Mouse (Mus musculus) kidney, postnatal 25 days (tissue): Measurements from ENCODE around the gene Slc25a51.
A peak's percentile ranks its signal among the peaks of the same experiment; 100 is the strongest.

Experiments
- DNase-seq, 2 experiments: peaks; one replicate each; pipeline ENCODE4 v3.0.0; 2021; ENCODE audit warnings: mixed read lengths in 2 of 2

The Slc25a51 gene

DNA sequence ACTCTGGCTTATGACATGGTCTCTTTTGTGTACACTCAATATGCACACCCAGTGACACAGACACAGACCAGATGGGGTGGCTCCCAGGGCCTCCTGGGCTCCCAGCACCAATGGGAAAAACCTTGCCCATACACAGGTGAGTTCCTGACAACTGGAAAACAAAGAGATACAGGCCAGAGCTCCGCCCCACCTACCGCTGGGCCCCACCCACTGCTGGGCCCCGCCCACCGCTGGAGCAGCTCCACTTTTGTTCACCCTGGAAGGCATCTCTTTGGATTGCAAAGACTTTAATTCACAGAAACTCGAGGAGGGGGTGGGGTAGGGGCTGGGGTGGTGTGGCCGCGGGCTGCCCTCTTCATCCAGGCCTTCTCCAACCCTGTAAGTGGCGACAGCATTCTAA, 14.8 kb upstream of the Slc25a51 start:
- peak in 1 of 2 experiments; percentile 43 for DNase-seq

DNA sequence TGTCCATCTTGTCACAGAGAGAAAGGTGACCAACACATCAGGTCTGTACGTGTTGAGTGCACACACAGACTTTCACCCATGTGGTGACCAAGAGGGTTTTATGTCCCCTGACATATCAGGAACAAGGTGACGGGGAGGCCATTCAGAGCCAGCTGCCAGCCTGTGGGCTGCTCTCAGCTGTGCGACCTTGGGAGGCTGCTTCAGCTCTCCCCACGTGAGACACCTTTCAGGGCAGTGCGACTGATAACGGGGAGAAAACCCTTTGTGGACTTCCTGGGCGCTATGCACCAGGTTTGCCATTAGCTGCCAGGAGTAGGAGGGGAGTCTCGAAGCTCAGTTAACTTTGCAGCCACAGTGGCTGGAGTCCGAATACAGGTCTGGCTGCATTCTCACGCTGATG, 14.1 kb upstream of the Slc25a51 start:
- DNase-seq: no peak

DNA sequence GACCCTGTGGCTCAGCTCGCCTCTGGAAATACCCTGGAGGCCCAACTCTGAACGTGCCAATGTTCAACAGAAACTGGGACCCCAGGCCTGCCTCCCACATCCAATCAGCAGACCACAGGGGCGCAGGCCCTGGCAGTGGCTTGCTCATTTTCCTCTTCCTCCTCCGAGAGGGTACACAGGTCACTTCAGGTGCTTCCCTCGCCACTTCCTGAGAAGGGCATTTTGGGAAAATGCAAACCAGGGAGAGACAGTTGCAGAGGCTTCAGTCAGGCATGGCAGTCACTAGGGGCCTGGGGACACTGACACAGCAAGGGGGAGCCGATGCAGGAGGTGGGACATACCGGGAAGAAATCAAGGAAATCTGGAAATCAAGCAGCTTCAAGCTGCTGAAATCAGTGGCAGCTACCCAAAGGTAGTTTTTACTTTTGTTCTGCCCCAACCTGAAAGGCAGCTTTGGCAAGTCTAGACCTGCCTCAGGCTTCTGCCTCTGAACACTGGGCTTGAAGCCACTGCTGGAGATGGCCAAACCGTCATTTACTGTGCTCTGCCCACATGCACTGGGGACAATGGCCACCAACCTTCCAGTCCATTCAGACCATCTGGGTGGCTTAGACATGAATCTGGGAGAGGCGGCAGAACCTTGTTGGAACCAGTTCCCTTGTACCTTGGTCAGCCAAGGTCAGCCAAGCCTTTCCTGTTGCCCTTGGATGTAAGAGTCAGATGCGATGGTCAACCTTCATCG, 13.1 kb upstream of the Slc25a51 start:
- DNase-seq: peak; percentile 63 to 85

DNA sequence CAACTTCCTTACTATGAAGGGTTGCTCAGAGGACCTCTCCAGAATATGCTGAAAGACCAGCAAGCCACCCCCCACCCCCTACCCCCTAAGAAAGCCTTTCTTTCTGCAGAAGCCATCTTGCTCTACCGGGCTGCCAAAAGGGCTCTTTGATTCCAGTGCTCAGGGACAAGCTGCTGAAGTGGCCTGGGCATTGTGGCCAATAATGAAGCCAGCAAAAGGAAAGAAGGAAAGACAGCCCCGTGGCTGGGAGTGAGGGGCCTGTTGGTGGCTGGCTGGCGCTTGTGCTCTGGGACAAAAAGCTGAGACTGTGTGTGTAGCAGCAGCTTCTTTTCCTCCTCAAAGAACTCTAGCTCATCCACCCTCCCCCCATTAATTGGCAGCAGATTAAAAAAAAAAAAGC, 12.2 kb upstream of the Slc25a51 start:
- DNase-seq: no peak

DNA sequence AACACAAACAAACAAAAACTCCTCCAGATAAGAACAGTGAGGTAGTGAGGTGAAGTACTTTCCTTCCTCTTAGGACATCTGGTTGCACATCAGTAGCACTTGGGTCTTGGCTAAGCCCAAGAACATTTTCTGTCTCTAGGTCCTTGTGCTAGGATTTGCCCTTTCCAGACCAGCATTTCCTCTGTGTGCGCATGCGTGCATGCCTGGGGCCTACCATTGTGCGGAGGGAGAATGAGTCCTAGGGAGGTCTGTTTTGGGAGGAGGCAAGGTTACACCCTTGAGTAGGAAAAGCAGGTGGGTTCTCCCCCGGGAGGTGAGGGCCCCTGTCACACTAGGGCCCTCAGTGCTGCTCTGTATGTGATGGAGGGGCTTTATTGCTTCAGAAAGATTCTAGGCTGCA, 10.5 kb upstream of the Slc25a51 start:
- DNase-seq: no peak

DNA sequence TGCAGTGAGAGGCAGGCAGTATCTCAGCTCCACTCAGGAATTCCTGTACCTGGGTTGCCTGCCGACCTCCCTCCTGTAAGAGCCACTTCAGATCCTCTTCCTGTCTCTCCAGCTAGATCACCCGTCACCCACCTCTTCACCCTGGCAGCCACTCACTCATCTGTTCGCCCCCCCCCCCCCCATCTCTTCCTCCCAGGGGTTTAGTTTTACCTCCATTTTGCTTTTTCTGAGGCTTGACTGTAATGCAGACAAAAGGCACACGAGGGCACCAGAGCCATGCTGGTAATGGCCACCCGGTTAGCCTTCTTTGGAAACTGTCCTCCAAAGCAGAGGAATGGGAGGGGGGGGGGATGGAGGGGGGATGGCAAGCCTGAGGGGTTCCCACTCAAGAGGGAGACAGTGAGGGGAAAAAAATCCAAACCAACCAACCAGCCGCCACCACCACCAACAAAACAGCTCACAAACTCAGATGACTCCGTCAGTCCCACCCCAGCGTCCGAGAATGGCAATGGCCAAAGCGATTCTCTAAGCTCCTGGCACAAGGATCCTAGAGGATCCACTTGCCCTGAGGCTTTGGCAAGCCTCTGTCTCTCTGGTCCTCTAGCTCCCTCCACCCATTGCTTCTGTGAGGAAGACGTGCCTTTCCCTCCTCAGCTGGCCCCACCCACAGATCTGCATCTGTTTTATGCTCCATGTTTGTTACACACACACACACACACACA, 9.8 kb upstream of the Slc25a51 start:
- peak; percentile 67 to 78 for DNase-seq

DNA sequence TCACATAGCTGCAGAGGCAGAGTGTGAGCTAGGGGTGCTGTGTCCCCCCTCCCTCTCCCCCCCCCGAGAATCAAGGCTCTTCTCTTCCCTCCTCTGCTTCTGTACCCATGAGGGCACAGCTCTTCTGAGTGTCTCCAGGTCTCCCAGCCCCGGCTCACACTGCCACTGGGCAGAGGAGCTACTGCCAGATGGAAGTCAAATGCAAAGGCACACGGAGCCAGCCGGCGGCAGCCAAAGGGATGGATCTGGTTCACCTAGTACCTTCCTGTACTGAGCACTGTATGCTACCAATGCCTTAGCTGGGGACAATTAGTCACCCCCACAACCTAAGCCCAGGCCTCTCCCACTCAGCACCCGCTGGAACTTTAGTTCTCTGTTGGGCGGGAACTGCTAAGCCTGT, 7.7 kb upstream of the Slc25a51 start:
- no peak for DNase-seq

DNA sequence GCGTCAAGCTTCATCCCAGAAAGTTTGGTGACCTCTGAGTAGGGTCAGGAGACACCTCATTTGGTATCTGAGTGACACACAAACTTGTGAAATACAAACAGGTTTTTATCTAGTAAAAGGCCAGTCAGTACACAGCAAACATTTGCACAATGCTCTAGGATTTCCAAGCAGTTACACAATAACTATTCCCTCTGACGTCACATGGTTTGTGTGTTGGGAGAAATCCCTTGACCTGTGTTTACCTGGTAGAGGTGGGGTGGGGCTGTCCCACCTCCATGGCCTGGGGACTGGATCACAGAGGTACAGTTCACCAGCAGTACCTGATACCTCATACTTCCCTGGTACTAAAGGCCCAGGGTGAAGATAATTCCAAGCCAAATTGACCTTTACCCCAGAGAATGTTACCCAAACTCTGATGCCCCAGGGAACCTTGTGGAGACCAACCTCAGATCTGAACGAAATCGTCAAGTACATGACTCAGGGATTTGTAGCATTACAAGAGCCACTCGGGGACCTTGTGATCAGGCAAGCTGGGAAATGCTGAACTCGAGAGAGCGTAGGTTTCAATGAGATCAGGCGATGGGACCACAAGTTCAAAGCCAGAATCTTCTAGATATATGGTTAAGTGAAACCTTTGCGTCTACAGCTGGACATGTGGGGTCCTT, 5.2 kb upstream of the Slc25a51 start:
- no peak for DNase-seq

DNA sequence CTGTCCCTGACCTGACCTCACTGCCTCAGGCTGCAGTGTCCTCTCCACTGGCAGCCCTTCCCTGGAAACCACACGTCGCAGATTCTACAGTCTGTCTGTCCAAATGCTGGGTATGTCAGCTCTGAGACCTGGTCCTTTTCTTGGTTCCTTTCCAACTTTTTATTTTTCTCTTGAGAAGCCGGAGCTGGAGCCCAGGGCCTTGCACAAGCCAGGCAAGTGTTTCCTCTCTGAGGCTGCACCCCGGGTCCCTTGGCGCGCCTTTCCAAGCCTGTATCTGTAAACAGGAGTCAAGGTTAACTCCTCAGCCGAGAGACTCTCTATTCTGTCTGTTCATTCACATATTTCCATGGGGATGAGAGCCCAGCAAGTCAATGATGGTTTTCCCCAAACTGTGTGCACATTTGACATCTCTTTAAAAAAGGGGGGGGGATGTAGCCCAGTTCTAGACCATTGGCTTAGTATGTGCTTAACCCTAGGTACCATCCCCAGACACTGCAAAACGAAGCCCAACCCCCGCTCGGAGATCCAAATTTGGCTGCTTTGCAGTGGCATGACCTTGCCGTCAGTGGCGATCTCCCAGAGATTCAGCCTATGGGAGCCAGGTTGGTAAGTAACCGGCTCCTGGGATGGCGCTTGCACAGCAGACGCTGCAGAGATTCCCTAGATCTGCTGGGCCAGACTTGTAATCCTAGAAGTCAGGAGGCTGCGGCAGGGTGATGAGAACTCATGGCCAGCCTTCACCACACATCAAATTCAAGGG, 4.0 kb upstream of the Slc25a51 start:
- DNase-seq: peak in 1 of 2 experiments; percentile 43

DNA sequence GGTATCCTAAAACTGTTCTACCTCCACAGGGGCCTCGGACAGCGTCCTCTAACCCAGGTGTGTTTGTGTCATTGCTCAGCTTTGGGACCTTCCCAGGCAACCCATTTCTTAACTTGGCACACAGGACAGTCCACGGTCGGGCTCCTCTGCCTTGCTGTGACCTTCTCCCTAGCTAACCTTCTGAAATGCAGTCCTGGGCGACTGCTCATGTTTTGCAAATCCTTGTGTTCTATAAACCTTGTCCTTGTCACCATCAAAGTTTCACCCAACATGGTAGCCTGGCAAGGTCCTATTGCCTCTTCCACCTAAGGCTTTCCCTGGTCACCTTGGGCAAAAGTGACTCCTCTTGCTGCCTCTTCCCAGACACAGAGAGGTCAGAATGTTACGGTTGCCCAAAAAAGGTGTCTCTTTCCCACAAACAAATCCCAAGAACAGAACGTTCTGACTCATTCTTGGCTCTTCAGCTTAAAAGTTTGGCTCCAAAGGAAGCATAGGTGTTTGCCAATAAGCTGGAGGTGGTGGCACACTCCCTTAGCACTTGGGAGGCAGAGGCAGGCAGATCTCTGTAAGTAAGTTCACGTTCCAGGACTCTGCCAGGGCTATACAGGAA, 2.7 kb upstream of the Slc25a51 start:
- DNase-seq: peak in 1 of 2 experiments; percentile 29

DNA sequence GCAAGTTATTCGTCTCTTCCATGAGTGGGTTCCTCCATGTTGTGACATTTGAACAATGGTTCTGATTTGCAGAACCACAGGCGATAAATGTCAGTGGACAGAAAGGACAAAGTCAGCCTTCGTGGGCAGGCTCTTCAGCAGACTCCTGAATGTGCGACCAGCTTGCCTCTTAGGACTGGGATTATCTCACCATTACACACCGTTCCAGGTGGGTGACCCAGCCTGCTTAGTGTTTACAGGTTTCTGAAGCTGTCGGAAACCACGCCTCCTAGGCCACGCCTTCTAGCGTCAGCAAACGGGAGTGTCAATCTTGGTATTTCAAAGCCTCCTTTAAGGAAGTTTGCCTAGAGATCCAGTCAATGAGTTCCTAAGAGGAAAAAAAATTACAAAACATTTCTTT, 704 bp upstream of the Slc25a51 start:
- DNase-seq: peak; percentile 95

DNA sequence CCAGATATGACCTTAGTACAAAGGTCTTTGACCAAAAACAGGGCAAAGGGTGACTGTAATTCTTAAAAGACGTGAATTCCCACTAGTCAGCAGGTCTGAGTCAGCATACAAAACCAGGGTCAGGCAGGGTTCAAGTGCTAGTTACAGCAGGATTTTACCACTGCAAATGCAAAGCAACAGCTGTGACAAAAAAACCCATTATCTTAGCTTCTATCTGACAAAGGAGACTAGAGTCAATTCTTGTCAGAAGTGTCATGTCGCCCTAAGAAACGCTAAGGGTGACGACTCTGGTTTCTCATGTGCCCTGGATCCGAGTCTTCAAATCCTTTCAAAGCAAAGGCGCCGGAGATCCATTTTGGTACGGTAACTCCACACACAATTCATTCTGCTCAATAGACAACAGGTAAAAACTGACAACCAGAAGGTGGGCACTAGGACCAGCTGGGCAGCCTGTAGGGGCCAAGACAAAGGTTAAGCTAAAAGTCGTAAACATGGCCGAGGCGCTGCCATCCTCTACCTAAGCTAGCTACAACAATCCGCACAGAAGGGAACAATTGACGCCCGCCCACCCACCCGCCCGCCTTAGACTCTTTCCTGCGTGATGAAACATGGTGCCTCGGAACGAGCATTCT, 747 bp downstream of the Slc25a51 start:
- DNase-seq: peak; percentile 73 to 81

DNA sequence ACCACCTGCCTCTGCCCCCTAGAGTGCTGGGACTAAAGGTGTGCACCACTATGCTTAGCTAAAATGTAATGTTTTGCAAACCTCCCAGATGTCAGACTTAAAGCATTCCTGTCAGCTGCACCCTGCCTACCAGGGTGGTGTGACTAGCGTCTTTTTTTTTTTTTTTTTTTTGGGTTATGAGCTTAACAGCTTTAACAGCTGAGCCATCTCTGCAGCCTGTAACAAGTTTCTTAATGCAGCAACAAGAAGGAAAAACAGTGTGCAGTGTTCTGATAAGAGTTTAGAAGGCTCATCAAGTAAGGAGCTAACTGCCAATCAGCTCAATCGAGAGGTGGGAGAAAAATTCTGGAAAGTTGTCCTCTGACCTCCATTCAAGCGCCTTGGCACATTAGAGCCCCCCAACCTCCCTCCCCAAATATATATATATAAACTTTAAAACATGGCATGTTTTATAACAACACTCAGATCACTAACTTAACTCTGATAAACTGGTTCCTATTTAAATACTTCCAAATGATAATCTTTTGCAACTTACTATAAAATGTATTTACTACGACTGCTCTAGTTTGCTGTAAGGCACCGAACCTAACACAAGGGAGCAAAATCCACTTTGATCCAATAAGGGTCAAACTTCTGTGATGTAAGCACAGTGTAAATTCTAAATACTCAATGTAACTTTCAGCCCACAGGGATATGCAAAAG, 1.4 kb downstream of the Slc25a51 start:
- no peak for DNase-seq

DNA sequence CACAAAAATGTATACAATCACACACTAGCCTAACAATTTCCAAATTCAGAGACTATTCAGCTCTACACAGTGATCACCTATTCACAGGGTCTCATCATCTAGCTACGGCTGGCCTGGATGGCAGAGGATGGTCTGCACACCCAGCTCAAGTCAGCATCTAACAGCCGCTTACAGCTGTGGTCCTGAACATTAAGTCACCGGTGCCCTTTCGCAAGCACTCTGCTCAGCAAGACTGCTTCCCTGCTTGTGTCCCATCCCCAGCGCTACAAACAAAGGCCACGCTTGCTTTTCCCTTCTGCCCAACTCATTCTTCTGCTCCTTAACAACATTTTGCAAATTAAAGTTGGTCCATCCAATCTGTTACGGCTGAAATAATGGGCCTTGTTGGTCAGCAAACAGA, 2.2 kb downstream of the Slc25a51 start:
- DNase-seq: peak in 1 of 2 experiments; percentile 41

DNA sequence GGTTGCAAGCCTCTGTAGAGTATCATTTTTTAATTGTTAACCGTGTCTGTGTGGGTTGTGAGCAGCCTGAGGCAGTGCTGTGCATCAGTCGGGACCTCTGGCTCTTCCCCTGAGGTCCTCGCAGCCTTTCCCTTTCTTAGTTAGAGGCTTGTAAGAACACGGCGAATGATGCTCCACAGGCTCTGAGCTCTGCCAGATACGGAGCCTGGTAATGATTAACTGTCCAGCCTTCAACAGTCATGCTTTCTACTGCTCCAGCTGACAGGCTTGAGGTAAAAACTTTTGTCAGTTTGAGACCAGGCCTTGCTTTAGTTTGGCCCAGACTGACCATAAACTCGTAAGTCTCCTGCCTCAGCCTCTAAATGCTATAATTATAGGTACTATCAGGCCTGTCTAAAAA, 3.3 kb downstream of the Slc25a51 start:
- DNase-seq: peak; percentile 67 to 80

DNA sequence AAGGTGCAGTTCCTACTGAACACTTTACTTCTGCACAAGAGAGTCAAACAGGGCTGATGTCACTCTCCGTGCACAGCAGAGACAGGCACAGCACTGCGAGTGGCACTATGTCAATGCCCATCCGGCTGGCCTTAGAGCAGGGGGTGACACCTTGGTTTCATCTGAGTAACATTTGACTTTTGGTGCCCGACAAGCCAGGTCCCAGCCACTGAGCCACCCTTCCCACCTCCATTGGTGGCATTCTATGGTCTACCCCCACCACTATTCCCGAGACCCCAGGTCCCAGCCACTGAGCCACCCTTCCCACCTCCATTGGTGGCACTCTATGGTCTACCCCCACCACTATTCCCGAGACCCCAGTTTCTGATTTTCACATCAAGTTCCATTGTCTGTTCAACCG, 4.5 kb downstream of the Slc25a51 start:
- no peak for DNase-seq

DNA sequence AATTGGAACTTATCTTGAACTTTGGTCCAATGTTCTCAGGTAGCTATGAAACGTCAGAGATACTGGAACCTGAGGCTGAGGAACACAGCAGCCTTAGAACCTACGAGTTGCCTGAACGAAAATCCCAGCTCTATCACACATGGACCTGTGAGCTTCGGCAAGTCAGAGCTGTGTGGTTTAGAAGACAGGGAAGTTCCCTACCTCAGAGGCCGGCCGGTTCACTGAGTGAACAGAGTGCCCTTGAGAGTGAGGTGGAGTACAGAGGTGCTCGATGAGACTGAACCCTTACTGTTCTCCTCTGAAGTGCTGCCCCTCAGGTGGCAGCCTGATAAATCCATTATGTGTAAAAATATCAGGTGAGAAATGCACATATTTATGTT, 5.1 kb downstream of the Slc25a51 start:
- DNase-seq: peak in 1 of 2 experiments; percentile 27

DNA sequence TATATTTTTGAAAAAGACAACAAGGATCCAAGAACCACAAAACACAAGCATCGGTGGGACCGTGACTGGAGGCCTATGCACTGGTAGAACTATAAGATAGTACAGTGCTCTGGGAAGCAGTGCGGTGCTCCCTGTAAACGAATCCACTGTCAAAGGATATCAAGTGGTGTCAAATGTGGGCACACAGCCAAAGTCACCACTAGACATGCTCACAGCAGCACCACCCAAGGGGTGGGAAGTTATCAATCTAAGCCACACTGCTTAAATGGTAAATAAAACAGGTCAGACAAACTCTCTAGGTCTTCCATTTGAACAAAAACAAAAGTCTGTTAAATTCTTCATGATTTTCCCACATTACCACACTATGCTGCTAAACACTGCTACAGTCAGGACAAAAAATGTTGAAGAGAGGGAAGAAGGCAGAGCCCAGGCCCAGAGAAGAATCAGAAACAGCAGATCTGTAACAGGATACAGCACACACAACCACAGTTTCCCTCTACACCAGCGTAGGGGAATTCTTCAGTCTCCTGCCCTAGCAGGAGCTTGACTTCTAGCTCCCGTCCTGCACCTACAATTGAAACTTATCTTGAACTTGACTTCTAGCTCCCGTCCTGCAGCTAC, 5.6 kb downstream of the Slc25a51 start:
- DNase-seq: peak; percentile 34 to 57

DNA sequence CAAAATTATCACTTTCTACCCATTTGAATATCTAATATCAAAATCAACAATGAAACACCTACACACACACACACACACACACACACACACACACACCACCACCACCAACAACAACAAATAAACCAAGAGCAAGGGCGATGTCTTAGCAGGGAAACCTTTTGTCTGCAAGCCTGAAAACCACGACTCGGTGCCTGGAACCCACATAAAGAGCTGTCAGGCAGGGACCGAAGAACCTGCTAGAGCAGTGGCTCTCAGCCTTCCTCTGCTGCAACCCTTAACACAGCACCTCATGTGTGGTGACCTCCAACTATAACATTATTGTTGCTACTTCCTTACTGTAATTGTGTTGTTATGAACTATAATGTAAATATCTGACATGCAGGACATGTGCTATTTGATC, 6.3 kb downstream of the Slc25a51 start:
- DNase-seq: no peak

DNA sequence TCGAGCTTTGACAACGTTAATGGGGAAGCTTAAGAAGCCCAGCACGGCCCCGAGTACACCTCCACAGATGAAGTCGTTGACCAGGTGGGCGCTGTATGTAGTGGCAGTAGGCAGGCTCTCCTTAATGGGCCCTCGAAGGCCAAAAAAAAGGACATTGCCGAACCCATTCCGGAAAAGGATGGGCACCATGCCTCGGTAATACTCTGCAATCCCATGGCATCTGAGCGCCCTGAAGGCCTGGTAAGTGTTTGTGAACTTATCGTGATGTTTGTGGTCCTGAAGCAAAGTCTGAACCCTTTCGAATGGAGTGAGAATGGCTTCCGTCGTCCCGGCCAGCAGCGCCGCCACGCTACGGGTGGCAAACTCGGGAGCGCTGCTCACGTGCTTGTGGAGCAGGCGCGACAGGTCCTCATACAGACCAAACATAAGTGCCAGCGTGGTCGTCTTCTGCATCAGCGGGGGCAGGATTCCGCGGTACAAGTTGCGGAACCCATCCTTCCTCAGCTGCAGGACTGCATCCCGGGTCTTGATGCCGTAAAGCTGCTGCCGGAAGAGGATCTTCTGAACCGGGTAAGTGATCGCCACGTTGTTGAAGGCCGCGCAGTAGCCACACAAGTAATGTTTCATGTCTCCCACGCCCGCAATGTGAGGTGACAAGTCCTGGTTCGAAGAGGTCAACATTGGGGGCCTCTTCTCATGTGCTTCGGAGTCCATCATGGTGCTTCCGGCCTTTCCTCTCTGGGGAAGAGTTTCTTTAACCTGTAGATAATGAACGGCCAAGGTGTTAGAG, 8.9 kb downstream of the Slc25a51 start:
- no peak for DNase-seq
